Mouse (Mus musculus): ENCODE data around the gene Mtch1. TPM values are rescaled to one million over a fixed set of nuclear protein-coding genes. Genes with fewer than 3 reads are reported as not detected.

Mtch1 gene
- polyA plus RNA-seq, 1 experiment from 2014 or later, result 517 TPM

GRCm38 (mm10) chr17:29310056-29310623 is 37.6 kb downstream of the Mtch1 start:
- WGBS, result 51% methylated on average over 21 of the region's 21 CpGs
- no peaks in the 10 kb centered on the region for H3K27me3 ChIP-seq (ENCODE audit: control insufficient read depth, insufficient read depth, low read length)
- no peaks in the 10 kb centered on the region for H3K9me3 ChIP-seq (ENCODE audit: control insufficient read depth, low read length)
- ATAC-seq (ENCODE audit: low read depth), result 0 out of 2 replicates have a peak, but pooled peaks have one; percentile 14
- no peaks in the 10 kb centered on the region for H3K4me1 ChIP-seq (ENCODE audit: control insufficient read depth, insufficient read depth, low read length)
- H3K9ac ChIP-seq (replicated peaks; ENCODE audit: low read depth, low read length), result no peak overlapping the region
- no peak overlapping the region for H3K4me2 ChIP-seq (ENCODE audit: low read depth, low read length)
- no peak overlapping the region for H3K27ac ChIP-seq (ENCODE audit: low read depth, low read length)
- no peaks in the 10 kb centered on the region for H3K36me3 ChIP-seq (ENCODE audit: control insufficient read depth, insufficient read depth, low read length)
- H3K4me3 ChIP-seq (ENCODE audit: low read depth, low read length), result no peak overlapping the region

DNA sequence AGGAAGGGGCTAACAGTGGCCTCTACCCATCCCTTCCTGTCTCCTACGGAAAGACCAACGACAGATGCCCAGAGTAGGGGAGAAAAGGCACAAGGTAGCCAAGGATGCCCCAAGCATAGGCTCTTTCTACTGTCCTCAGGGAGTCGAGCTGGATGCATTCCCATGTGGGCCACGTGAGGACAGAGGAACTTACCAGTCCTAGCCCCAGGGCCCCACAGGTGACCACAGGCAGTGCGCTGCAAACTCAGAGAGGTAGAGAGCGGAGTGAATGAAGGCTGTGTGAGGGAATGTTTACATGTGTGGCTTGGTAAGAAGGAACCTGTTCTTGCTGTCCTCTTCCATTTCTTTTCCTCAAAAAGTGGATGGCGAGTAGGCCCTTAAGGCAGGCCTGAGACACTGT is 41.9 kb downstream of the Mtch1 start:
- Histone ChIP-seq H3K4me1 (ENCODE audit: control insufficient read depth, insufficient read depth, low read length) (no peaks in the 10 kb centered on the region), H3K9ac (replicated peaks; ENCODE audit: low read depth, low read length) (no peak overlapping the region), H3K9me3 (ENCODE audit: control insufficient read depth, low read length) (no peaks in the 10 kb centered on the region), H3K4me2 (ENCODE audit: low read depth, low read length) (no peak overlapping the region), H3K27me3 (ENCODE audit: control insufficient read depth, insufficient read depth, low read length) (no peaks in the 10 kb centered on the region), H3K36me3 (ENCODE audit: control insufficient read depth, insufficient read depth, low read length) (peaks cover under 1% of the 10 kb centered on the region; the same call in 1 of the 2 replicates), H3K27ac (ENCODE audit: low read depth, low read length) (no peak overlapping the region), H3K4me3 (ENCODE audit: low read depth, low read length) (no peak overlapping the region)
- ATAC-seq (ENCODE audit: low read depth), result no peak
- 67% methylated on average over 7 of the region's 7 CpGs for WGBS

GRCm38 (mm10) chr17:29305058-29305806 is 42.5 kb downstream of the Mtch1 start:
- Histone ChIP-seq H3K27ac (ENCODE audit: low read depth, low read length) (no peak overlapping the region; the same call in 1 of the 2 replicates), H3K36me3 (ENCODE audit: control insufficient read depth, insufficient read depth, low read length) (peaks cover 4% of the 10 kb centered on the region; the same call in 1 of the 2 replicates), H3K9me3 (ENCODE audit: control insufficient read depth, low read length) (no peaks in the 10 kb centered on the region), H3K4me2 (ENCODE audit: low read depth, low read length) (no peak overlapping the region), H3K27me3 (ENCODE audit: control insufficient read depth, insufficient read depth, low read length) (no peaks in the 10 kb centered on the region), H3K4me1 (ENCODE audit: control insufficient read depth, insufficient read depth, low read length) (no peaks in the 10 kb centered on the region), H3K4me3 (ENCODE audit: low read depth, low read length) (no peak overlapping the region), H3K9ac (replicated peaks; ENCODE audit: low read depth, low read length) (no peak overlapping the region)
- 49% methylated on average over 15 of the region's 15 CpGs for WGBS
- ATAC-seq (ENCODE audit: low read depth), result no peak

GRCm38 (mm10) chr17:29304376-29305057 is 43.2 kb downstream of the Mtch1 start:
- ATAC-seq (ENCODE audit: low read depth), result no peak
- Histone ChIP-seq H3K9me3 (ENCODE audit: control insufficient read depth, low read length) (no peaks in the 10 kb centered on the region), H3K9ac (replicated peaks; ENCODE audit: low read depth, low read length) (no peak overlapping the region), H3K27ac (ENCODE audit: low read depth, low read length) (no peak overlapping the region), H3K4me1 (ENCODE audit: control insufficient read depth, insufficient read depth, low read length) (no peaks in the 10 kb centered on the region), H3K4me2 (ENCODE audit: low read depth, low read length) (no peak overlapping the region), H3K27me3 (ENCODE audit: control insufficient read depth, insufficient read depth, low read length) (no peaks in the 10 kb centered on the region), H3K36me3 (ENCODE audit: control insufficient read depth, insufficient read depth, low read length) (peaks cover 4% of the 10 kb centered on the region; the same call in 1 of the 2 replicates), H3K4me3 (ENCODE audit: low read depth, low read length) (no peak overlapping the region)
- WGBS, result 72% methylated on average over 13 of the region's 13 CpGs

DNA sequence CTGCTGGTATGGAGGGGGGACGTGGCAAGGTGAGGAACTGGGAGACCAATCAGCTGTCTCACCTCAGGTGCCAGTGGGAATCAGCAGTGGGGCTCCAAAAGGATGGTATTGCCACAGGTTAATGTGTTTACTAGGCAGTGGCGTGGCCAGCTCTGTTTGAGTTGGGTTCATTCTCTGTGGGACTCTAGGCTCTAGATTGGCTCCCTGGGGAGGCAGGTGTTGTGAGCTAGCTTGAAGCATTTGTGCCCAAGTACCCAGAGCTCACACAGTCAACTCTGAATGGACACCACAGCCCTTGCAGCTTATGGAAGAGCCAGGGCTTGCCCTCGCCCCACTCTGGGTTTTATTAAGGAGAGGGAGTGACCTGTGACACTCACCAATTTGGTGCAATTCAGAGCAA is 43.9 kb downstream of the Mtch1 start:
- no peak for ATAC-seq (ENCODE audit: low read depth)
- Histone ChIP-seq H3K4me3 (ENCODE audit: low read depth, low read length) (no peak overlapping the region), H3K4me1 (ENCODE audit: control insufficient read depth, insufficient read depth, low read length) (no peaks in the 10 kb centered on the region), H3K27me3 (ENCODE audit: control insufficient read depth, insufficient read depth, low read length) (no peaks in the 10 kb centered on the region), H3K9ac (replicated peaks; ENCODE audit: low read depth, low read length) (no peak overlapping the region), H3K4me2 (ENCODE audit: low read depth, low read length) (no peak overlapping the region), H3K27ac (ENCODE audit: low read depth, low read length) (no peak overlapping the region), H3K36me3 (ENCODE audit: control insufficient read depth, insufficient read depth, low read length) (peaks cover 9% of the 10 kb centered on the region; the same call in 1 of the 2 replicates), H3K9me3 (ENCODE audit: control insufficient read depth, low read length) (no peaks in the 10 kb centered on the region)
- WGBS, result 62% methylated on average over 3 of the region's 3 CpGs

- Histone ChIP-seq H3K9ac (replicated peaks; ENCODE audit: low read depth, low read length) (no peak overlapping the region), H3K36me3 (ENCODE audit: control insufficient read depth, insufficient read depth, low read length) (peaks cover 16% of the 10 kb centered on the region; the same call in 1 of the 2 replicates), H3K4me2 (ENCODE audit: low read depth, low read length) (no peak overlapping the region), H3K4me3 (ENCODE audit: low read depth, low read length) (no peak overlapping the region), H3K27ac (ENCODE audit: low read depth, low read length) (no peak overlapping the region; the same call in 1 of the 2 replicates), H3K9me3 (ENCODE audit: control insufficient read depth, low read length) (no peaks in the 10 kb centered on the region), H3K27me3 (ENCODE audit: control insufficient read depth, insufficient read depth, low read length) (no peaks in the 10 kb centered on the region), H3K4me1 (ENCODE audit: control insufficient read depth, insufficient read depth, low read length) (no peaks in the 10 kb centered on the region)
- no peak for ATAC-seq (ENCODE audit: low read depth)
- 58% methylated on average over 3 of the region's 3 CpGs for whole genome bisulfite sequencing
Measured at GRCm38 (mm10) chr17:29303087-29303486, 44.6 kb downstream of the Mtch1 start.

- no peaks in the 10 kb centered on the region for H3K27me3 ChIP-seq (ENCODE audit: control insufficient read depth, insufficient read depth, low read length)
- H3K4me1 ChIP-seq (ENCODE audit: control insufficient read depth, insufficient read depth, low read length), result no peaks in the 10 kb centered on the region
- ATAC-seq (ENCODE audit: low read depth), result no peak
- no peak overlapping the region for H3K9ac ChIP-seq (replicated peaks; ENCODE audit: low read depth, low read length)
- peaks cover 16% of the 10 kb centered on the region; the same call in 1 of the 2 replicates for H3K36me3 ChIP-seq (ENCODE audit: control insufficient read depth, insufficient read depth, low read length)
- no peak overlapping the region for H3K4me2 ChIP-seq (ENCODE audit: low read depth, low read length)
- H3K9me3 ChIP-seq (ENCODE audit: control insufficient read depth, low read length), result no peaks in the 10 kb centered on the region
- H3K4me3 ChIP-seq (ENCODE audit: low read depth, low read length), result no peak overlapping the region
- 76% methylated on average over 5 of the region's 5 CpGs for WGBS
- no peak overlapping the region for H3K27ac ChIP-seq (ENCODE audit: low read depth, low read length)
Measured at GRCm38 (mm10) chr17:29302149-29302548, 45.6 kb downstream of the Mtch1 start.

DNA sequence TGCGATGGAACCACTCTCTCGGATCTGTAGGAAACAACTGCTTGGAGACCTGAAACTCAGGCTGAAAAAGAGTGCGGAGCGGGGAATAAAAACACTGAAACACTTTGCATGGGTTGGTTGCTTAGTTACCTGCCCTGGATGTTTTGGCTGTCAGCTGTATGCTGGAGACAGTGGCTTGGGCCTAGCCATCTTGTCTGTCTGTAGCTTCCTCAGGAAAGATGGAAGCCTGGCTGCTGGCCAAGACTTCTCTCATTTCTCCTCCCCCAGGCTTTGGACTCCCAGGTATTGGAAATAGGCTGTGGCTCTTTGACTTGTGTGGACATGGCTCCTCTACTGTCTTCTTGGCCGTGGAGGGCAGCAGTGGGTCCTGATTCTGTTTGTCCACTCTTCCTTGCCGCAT is 46.3 kb downstream of the Mtch1 start:
- Histone ChIP-seq H3K27ac (ENCODE audit: low read depth, low read length) (no peak overlapping the region), H3K27me3 (ENCODE audit: control insufficient read depth, insufficient read depth, low read length) (no peaks in the 10 kb centered on the region), H3K9ac (replicated peaks; ENCODE audit: low read depth, low read length) (no peak overlapping the region), H3K4me1 (ENCODE audit: control insufficient read depth, insufficient read depth, low read length) (no peaks in the 10 kb centered on the region), H3K36me3 (ENCODE audit: control insufficient read depth, insufficient read depth, low read length) (peaks cover 22% of the 10 kb centered on the region; the same call in 1 of the 2 replicates), H3K4me3 (ENCODE audit: low read depth, low read length) (no peak overlapping the region), H3K4me2 (ENCODE audit: low read depth, low read length) (no peak overlapping the region), H3K9me3 (ENCODE audit: control insufficient read depth, low read length) (no peaks in the 10 kb centered on the region)
- no peak for ATAC-seq (ENCODE audit: low read depth)
- 95% methylated on average over 6 of the region's 6 CpGs for WGBS

- no peaks in the 10 kb centered on the region for H3K9me3 ChIP-seq (ENCODE audit: control insufficient read depth, low read length)
- no peaks in the 10 kb centered on the region for H3K4me1 ChIP-seq (ENCODE audit: control insufficient read depth, insufficient read depth, low read length)
- WGBS, result 93% methylated on average over 7 of the region's 7 CpGs
- no peak overlapping the region for H3K27ac ChIP-seq (ENCODE audit: low read depth, low read length)
- ATAC-seq (ENCODE audit: low read depth), result no peak
- H3K4me2 ChIP-seq (ENCODE audit: low read depth, low read length), result no peak overlapping the region
- no peaks in the 10 kb centered on the region for H3K27me3 ChIP-seq (ENCODE audit: control insufficient read depth, insufficient read depth, low read length)
- no peak overlapping the region for H3K9ac ChIP-seq (replicated peaks; ENCODE audit: low read depth, low read length)
- no peak overlapping the region for H3K4me3 ChIP-seq (ENCODE audit: low read depth, low read length)
- H3K36me3 ChIP-seq (ENCODE audit: control insufficient read depth, insufficient read depth, low read length), result peaks cover 22% of the 10 kb centered on the region; the same call in 1 of the 2 replicates
Measured at GRCm38 (mm10) chr17:29300926-29301325, 46.8 kb downstream of the Mtch1 start.

Measured in neural tube, embryonic 14.5 days (tissue).